Mouse (Mus musculus) midbrain, embryonic 11.5 days (tissue): ENCODE data around the gene Kitl. TPM values are rescaled to one million over a fixed set of nuclear protein-coding genes. Genes with fewer than 3 reads are reported as not detected.

Source experiments
- ATAC-seq: fragments of 200-750 bp; cut with Nextera tagmentation; 2 replicates; pipeline ENCODE4 v1.8.0; 2017; ENCODE audit warnings: moderate TSS enrichment, moderate library complexity; ENCODE audit not compliant: low FRiP score
- DNase-seq: peaks from one replicate; pipeline ENCODE4 v3.0.0; 2015; ENCODE audit warnings: low spot score; ENCODE audit errors: missing footprints
- H3K27ac ChIP-seq: fragments of 300-500 bp; sonication (generic); 2 replicates; pipeline ENCODE4 v1.5.1; 2014; ENCODE audit warnings: low read depth, low read length
- H3K27me3 ChIP-seq: fragments of 300-500 bp; sonication (generic); 2 replicates; pipeline ENCODE4 v1.6.1; 2014; ENCODE audit warnings: mild to moderate bottlenecking, low read length, moderate library complexity, mixed read lengths; ENCODE audit not compliant: control insufficient read depth, insufficient read depth
- H3K36me3 ChIP-seq: fragments of 300-500 bp; sonication (generic); 2 replicates; pipeline ENCODE4 v1.6.1; 2014; ENCODE audit warnings: mild to moderate bottlenecking, low read length, moderate library complexity, mixed read lengths; ENCODE audit not compliant: control insufficient read depth, insufficient read depth
- H3K4me1 ChIP-seq: fragments of 300-500 bp; sonication (generic); 2 replicates; pipeline ENCODE4 v1.6.1; 2014; ENCODE audit warnings: low read length; ENCODE audit not compliant: control insufficient read depth, insufficient read depth
- H3K4me2 ChIP-seq: fragments of 300-500 bp; sonication (generic); 2 replicates; pipeline ENCODE4 v1.6.1; 2014; ENCODE audit warnings: mild to moderate bottlenecking, moderate library complexity
- H3K4me3 ChIP-seq: fragments of 300-500 bp; sonication (generic); 2 replicates; pipeline ENCODE4 v1.5.1; 2014; ENCODE audit warnings: low read depth, low read length
- H3K9ac ChIP-seq: fragments of 300-500 bp; sonication (generic); 2 replicates; pipeline ENCODE4 v1.6.1; 2014; ENCODE audit warnings: low read length
- H3K9me3 ChIP-seq: fragments of 300-500 bp; sonication (generic); 2 replicates; pipeline ENCODE4 v1.6.1; 2016; ENCODE audit warnings: low read length; ENCODE audit not compliant: control insufficient read depth
- WGBS: fragments of 180-500 bp; shearing (Covaris S2); extraction: QIAGEN DNeasy Blood & Tissue Kit; methylation state at CpG from one replicate; pipeline ENCODE4 v1.1.7; 2014; 5-methylcytosine and 5-hydroxymethylcytosine counted together
- polyA plus RNA-seq: library from polyadenylated mRNA; unstranded; fragments of >200 nt; fragmentation: Nextera tagmentation; extraction: Ambion mirVana; gene quantifications from 2 replicates; pipeline ENCODE4 v1.2.1, GENCODE M21; 2014

The Kitl gene
- polyA plus RNA-seq, 1 experiment from 2014 or later = 13.7 TPM

GRCm38 (mm10) chr10:100038342-100038898 is 23.0 kb downstream of the Kitl start:
- no peak overlapping the region for H3K9ac ChIP-seq
- peak; percentile 74 for DNase-seq
- no peaks in the 10 kb centered on the region; the same call in 1 of the 2 replicates for H3K27me3 ChIP-seq
- H3K27ac ChIP-seq = no peak overlapping the region
- no peaks in the 10 kb centered on the region for H3K9me3 ChIP-seq
- no peak overlapping the region for H3K4me3 ChIP-seq
- no peaks in the 10 kb centered on the region for H3K36me3 ChIP-seq
- H3K4me1 ChIP-seq = no peaks in the 10 kb centered on the region
- H3K4me2 ChIP-seq = no peak overlapping the region
- ATAC-seq = 0 out of 2 replicates have a peak, but pooled peaks have one; percentile 27
- 78% methylated on average over 12 of the region's 12 CpGs for whole genome bisulfite sequencing

DNA sequence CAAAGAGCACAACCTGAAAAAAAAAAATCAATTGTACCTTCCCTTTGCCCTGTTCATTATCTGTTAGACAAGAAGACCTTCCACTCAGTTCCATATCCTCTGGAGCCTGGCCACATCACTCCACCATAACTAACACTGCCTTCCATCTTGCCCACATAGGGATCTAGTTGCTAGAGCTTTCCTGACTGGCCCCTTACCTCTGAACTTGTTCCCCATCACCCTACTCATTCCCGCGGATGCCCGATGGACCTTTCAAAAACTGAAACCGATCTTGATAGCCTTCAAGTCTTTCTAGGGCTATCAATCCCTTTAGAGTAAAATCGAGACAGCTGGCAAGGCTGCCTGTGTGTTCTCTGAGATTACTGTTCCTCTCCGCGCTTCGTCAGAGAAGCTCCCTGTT is 23.6 kb downstream of the Kitl start:
- WGBS = 95% methylated on average over 8 of the region's 8 CpGs
- no peaks in the 10 kb centered on the region for H3K4me1 ChIP-seq
- H3K9ac ChIP-seq = no peak overlapping the region
- H3K27me3 ChIP-seq = no peaks in the 10 kb centered on the region; the same call in 1 of the 2 replicates
- H3K36me3 ChIP-seq = no peaks in the 10 kb centered on the region
- H3K4me2 ChIP-seq = no peak overlapping the region
- H3K27ac ChIP-seq = no peak overlapping the region
- ATAC-seq (no peak), DNase-seq (peak; percentile 53)
- H3K9me3 ChIP-seq = no peaks in the 10 kb centered on the region
- H3K4me3 ChIP-seq = no peak overlapping the region

DNA sequence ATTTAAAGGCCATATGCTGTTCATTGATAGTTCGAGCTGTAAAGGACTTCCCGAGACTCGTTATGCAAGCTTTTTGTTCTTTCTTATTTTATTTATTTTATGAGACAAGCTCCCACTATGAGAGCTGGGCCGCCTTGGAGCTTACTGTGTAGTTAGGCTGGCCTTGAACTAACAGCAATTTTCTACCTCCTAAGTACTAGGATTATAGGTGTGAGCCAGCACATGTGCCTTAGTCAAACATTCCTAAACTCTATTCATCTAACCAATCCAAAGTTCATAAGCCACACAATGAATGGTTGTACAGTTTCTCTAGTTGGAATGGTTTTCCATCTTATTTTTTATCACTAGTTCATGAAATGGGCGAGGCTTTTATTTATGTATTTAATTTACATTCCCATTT is 28.3 kb downstream of the Kitl start:
- Histone ChIP-seq H3K9ac (no peak overlapping the region), H3K4me2 (no peak overlapping the region), H3K9me3 (no peaks in the 10 kb centered on the region), H3K4me3 (no peak overlapping the region), H3K27me3 (no peaks in the 10 kb centered on the region; the same call in 1 of the 2 replicates), H3K27ac (no peak overlapping the region), H3K36me3 (no peaks in the 10 kb centered on the region), H3K4me1 (no peaks in the 10 kb centered on the region)
- ATAC-seq (no peak), DNase-seq (no peak)
- 87% methylated on average over 5 of the region's 5 CpGs for WGBS

GRCm38 (mm10) chr10:100044153-100044552 is 28.7 kb downstream of the Kitl start:
- Histone ChIP-seq H3K4me3 (no peak overlapping the region), H3K27me3 (no peaks in the 10 kb centered on the region; the same call in 1 of the 2 replicates), H3K9ac (no peak overlapping the region), H3K27ac (no peak overlapping the region), H3K36me3 (no peaks in the 10 kb centered on the region), H3K4me1 (no peaks in the 10 kb centered on the region), H3K9me3 (no peaks in the 10 kb centered on the region), H3K4me2 (no peak overlapping the region)
- WGBS = 89% methylated on average over 6 of the region's 6 CpGs
- DNase-seq (no peak), ATAC-seq (no peak)

DNA sequence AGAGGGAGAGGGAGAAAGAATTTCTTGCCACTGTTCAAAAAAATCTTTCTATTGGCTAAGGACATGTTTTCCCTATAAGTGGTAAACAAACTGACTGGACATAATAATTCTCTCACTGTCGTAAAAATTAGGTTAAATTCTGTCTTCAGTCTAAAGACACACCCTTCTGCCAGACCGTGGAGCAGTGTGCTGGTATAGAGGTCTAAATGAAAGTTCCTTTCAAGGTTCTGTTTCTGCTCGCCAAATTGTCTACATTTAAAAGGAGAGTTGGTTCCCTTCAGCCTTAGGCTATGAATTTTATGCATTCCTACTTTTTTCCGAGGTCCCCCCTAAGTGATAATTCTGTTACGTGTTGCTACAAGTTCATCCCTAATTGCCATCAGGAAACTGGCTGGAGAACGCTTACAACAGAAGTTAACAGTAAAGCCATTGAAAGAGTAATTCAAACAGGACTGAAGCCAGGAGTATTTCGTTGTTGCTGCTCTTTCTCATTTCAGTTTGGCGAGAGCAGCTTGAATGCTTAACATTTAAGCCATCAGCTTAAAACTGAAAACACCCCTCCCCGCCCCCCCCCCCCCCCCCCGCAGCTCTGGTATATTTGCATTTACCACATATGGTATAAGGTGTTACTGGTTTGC is 35.8 kb downstream of the Kitl start:
- H3K9ac ChIP-seq = no peak overlapping the region
- H3K36me3 ChIP-seq = no peaks in the 10 kb centered on the region
- no peak overlapping the region for H3K4me3 ChIP-seq
- no peaks in the 10 kb centered on the region for H3K27me3 ChIP-seq
- DNase-seq (no peak), ATAC-seq (no peak)
- H3K4me2 ChIP-seq = no peak overlapping the region
- no peaks in the 10 kb centered on the region for H3K9me3 ChIP-seq
- WGBS = 55% methylated on average over 10 of the region's 10 CpGs
- H3K27ac ChIP-seq = no peak overlapping the region
- H3K4me1 ChIP-seq = no peaks in the 10 kb centered on the region

GRCm38 (mm10) chr10:100052404-100052803 is 37.0 kb downstream of the Kitl start:
- Histone ChIP-seq H3K27ac (no peak overlapping the region), H3K36me3 (no peaks in the 10 kb centered on the region), H3K27me3 (no peaks in the 10 kb centered on the region), H3K4me2 (no peak overlapping the region), H3K4me3 (no peak overlapping the region), H3K9me3 (no peaks in the 10 kb centered on the region), H3K4me1 (no peaks in the 10 kb centered on the region), H3K9ac (no peak overlapping the region)
- 93% methylated on average over 4 of the region's 4 CpGs for WGBS
- ATAC-seq (no peak), DNase-seq (no peak)

DNA sequence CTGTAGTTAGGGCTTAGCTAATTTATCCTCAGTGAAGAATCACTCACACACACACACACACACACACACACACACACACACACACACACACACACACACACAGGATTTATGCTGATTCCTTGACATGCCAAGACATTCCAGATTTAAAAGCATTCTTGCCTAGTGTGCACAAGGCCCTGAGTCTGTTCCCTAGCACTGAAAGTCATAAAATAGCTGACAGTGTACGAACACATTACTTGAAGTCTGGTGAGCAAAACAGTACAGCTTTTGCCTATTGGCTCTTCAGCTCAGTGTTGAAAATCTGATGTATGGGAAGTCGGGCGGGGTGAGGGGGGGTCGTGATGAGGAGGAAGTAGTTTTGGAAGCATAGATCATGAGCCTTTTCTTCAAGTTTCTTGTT is 37.5 kb downstream of the Kitl start:
- no peaks in the 10 kb centered on the region for H3K27me3 ChIP-seq
- DNase-seq (no peak), ATAC-seq (no peak)
- no peak overlapping the region for H3K27ac ChIP-seq
- no peaks in the 10 kb centered on the region for H3K9me3 ChIP-seq
- no peak overlapping the region for H3K4me2 ChIP-seq
- H3K4me3 ChIP-seq = no peak overlapping the region
- H3K36me3 ChIP-seq = no peaks in the 10 kb centered on the region
- H3K4me1 ChIP-seq = no peaks in the 10 kb centered on the region
- 82% methylated on average over 4 of the region's 4 CpGs for WGBS
- no peak overlapping the region for H3K9ac ChIP-seq

GRCm38 (mm10) chr10:100054006-100054405 is 38.6 kb downstream of the Kitl start:
- no peak overlapping the region for H3K4me2 ChIP-seq
- H3K4me3 ChIP-seq = no peak overlapping the region
- H3K27me3 ChIP-seq = no peaks in the 10 kb centered on the region
- no peaks in the 10 kb centered on the region for H3K36me3 ChIP-seq
- ATAC-seq (no peak), DNase-seq (no peak)
- no peaks in the 10 kb centered on the region for H3K9me3 ChIP-seq
- no peak overlapping the region for H3K9ac ChIP-seq
- H3K27ac ChIP-seq = no peak overlapping the region
- H3K4me1 ChIP-seq = no peaks in the 10 kb centered on the region
- WGBS = 93% methylated on average over 3 of the region's 3 CpGs

- Histone ChIP-seq H3K4me3 (no peak overlapping the region), H3K9ac (no peak overlapping the region), H3K27me3 (no peaks in the 10 kb centered on the region), H3K27ac (no peak overlapping the region), H3K4me1 (no peaks in the 10 kb centered on the region), H3K9me3 (no peaks in the 10 kb centered on the region), H3K36me3 (no peaks in the 10 kb centered on the region), H3K4me2 (no peak overlapping the region)
- DNase-seq (no peak), ATAC-seq (no peak)
- WGBS = 86% methylated on average over 2 of the region's 2 CpGs
Measured at GRCm38 (mm10) chr10:100055082-100055481, 39.7 kb downstream of the Kitl start.
